Mouse (Mus musculus) limb, embryonic 15.5 days (tissue): ENCODE data around the gene Krt42. TPM values are rescaled to one million over a fixed set of nuclear protein-coding genes. Genes with fewer than 3 reads are reported as not detected.

ENCODE experiments used
- ATAC-seq: fragments of 200-750 bp; cut with Nextera tagmentation; 2 replicates; pipeline ENCODE4 v1.8.0; 2017; ENCODE audit warnings: low read depth, moderate TSS enrichment; ENCODE audit not compliant: insufficient number of reproducible peaks, low FRiP score, low TSS enrichment
- H3K27ac ChIP-seq: fragments of 300-500 bp; sonication (generic); 2 replicates; pipeline ENCODE4 v1.5.1; 2015; ENCODE audit warnings: moderate library complexity, mild to moderate bottlenecking, inconsistent platforms
- H3K27me3 ChIP-seq: fragments of 300-500 bp; sonication (generic); 2 replicates; pipeline ENCODE4 v1.6.1; 2015; ENCODE audit warnings: inconsistent platforms
- H3K36me3 ChIP-seq: fragments of 300-500 bp; sonication (generic); 2 replicates; pipeline ENCODE4 v1.6.1; 2015; ENCODE audit warnings: inconsistent platforms
- H3K4me1 ChIP-seq: fragments of 300-500 bp; sonication (generic); 2 replicates; pipeline ENCODE4 v1.6.1; 2015; ENCODE audit warnings: inconsistent platforms
- H3K4me2 ChIP-seq: fragments of 300-500 bp; sonication (generic); 2 replicates; pipeline ENCODE4 v1.6.1; 2015; ENCODE audit warnings: mild to moderate bottlenecking, inconsistent platforms
- H3K4me3 ChIP-seq: fragments of 300-500 bp; sonication (generic); 2 replicates; pipeline ENCODE4 v1.5.1; 2015; ENCODE audit warnings: mild to moderate bottlenecking, inconsistent platforms
- H3K9ac ChIP-seq: fragments of 300-500 bp; sonication (generic); 2 replicates; pipeline ENCODE4 v1.6.1; 2015; ENCODE audit warnings: inconsistent platforms
- H3K9me3 ChIP-seq: fragments of 300-500 bp; sonication (generic); 2 replicates; pipeline ENCODE4 v1.6.1; 2016; ENCODE audit warnings: inconsistent platforms
- WGBS: fragments of 180-500 bp; shearing (Covaris S2); methylation state at CpG from one replicate; pipeline ENCODE4 v1.1.7; 2015; 5-methylcytosine and 5-hydroxymethylcytosine counted together
- polyA plus RNA-seq: library from polyadenylated mRNA; unstranded; fragments of >200 nt; fragmentation: Nextera tagmentation; extraction: Ambion mirVana; gene quantifications from 2 replicates; pipeline ENCODE4 v1.2.1, GENCODE M21; 2015

Krt42 gene
- polyA plus RNA-seq, 1 experiment from 2014 or later = 0.15 TPM

DNA sequence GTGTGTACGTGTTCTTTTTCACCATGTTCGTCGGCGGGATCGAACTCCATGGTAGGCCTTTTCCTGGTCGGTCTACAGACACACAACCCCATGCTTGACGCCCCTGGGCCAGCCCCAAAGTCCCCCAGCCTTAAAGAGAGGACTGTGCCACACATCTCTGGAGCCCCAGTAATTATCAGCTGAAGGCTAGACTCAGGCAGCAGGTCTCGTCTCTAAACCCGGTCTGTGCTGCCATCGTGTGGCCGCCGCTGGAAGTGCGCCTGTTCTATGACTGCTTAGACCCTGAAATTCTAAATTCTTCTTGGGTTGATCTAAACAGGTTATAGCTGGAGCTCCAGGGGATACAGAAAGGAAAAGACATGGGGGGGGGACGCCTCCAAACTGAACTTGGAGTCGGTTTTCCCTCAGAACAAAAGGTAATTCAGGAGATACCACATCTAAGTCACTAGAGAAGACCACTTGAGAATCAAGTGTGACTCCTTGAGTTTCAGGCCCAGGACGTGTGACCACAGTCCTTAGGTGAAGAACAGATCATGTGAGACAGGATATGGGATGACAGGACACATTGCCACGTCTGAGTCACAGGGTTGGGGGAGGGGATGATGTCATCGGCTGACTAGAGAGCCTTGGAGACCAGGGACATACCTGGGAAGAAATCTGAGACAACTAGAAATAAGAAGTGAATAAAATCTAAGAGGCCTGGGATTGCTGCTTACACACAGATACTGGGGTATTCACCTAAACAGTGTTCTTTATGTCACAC lies 28.8 kb upstream of the Krt42 start:
- H3K4me3 ChIP-seq = peak overlapping the region; percentile 22
- H3K9ac ChIP-seq = no peak overlapping the region
- peak overlapping the region; percentile 1; the same call in 1 of the 2 replicates for H3K27ac ChIP-seq
- peaks cover 9% of the 10 kb centered on the region for H3K4me1 ChIP-seq
- WGBS = 18% methylated on average over 18 of the region's 18 CpGs
- H3K36me3 ChIP-seq = no peaks in the 10 kb centered on the region
- peak overlapping the region; percentile 26; the same call in 1 of the 2 replicates for H3K4me2 ChIP-seq
- no peak for ATAC-seq
- H3K9me3 ChIP-seq = no peaks in the 10 kb centered on the region
- no peaks in the 10 kb centered on the region for H3K27me3 ChIP-seq

DNA sequence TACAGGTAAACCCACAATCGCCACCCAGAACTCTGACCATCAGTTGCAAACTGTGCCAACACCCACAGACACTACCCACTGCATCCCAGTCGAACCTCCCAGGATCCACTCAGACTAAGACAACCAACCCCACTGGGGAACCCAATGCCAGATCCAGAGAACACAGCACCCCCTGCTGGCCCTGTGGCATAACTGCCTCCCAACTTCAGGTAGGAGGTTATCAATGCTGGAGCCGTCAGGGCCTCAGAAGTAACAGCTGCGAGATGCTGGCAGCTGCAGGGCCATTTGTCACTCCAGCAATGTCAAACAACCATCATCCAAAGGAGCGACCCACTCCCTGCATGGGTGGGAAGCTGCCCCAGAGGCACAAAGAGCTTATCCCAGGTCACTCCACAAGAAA lies 28.1 kb upstream of the Krt42 start:
- Histone ChIP-seq H3K4me3 (peak overlapping the region; percentile 22; the same call in 1 of the 2 replicates), H3K9ac (no peak overlapping the region), H3K27me3 (no peaks in the 10 kb centered on the region), H3K4me1 (peaks cover 9% of the 10 kb centered on the region), H3K27ac (no peak overlapping the region), H3K9me3 (no peaks in the 10 kb centered on the region), H3K4me2 (peak overlapping the region; percentile 26; the same call in 1 of the 2 replicates), H3K36me3 (no peaks in the 10 kb centered on the region)
- no peak for ATAC-seq
- 27% methylated on average over 5 of the region's 5 CpGs for whole genome bisulfite sequencing

DNA sequence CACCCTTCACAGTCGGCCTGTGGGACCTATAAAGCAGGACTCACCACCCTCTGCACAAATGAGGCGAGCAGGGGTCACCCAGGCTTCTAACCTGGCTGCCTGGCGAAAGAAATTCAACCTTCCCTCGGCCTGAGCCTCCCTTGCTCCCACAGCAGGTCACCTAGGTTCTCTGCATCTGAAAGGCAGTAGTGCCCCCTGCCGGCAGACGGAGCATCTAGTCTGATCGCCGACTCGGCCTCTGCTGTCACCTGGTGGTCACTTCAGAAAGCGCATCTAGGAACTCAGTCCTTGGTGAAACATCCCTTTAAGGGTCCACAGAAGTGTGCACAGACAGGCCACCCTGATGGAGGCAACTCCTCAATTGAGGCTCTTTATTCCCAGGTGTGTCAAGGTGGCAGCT lies 25.6 kb upstream of the Krt42 start:
- H3K4me3 ChIP-seq = no peak overlapping the region
- no peaks in the 10 kb centered on the region for H3K27me3 ChIP-seq
- 7% methylated on average over 10 of the region's 10 CpGs for WGBS
- no peaks in the 10 kb centered on the region for H3K9me3 ChIP-seq
- H3K4me2 ChIP-seq = no peak overlapping the region
- no peaks in the 10 kb centered on the region for H3K36me3 ChIP-seq
- ATAC-seq = no peak
- H3K4me1 ChIP-seq = peaks cover 19% of the 10 kb centered on the region
- no peak overlapping the region for H3K9ac ChIP-seq
- no peak overlapping the region for H3K27ac ChIP-seq

DNA sequence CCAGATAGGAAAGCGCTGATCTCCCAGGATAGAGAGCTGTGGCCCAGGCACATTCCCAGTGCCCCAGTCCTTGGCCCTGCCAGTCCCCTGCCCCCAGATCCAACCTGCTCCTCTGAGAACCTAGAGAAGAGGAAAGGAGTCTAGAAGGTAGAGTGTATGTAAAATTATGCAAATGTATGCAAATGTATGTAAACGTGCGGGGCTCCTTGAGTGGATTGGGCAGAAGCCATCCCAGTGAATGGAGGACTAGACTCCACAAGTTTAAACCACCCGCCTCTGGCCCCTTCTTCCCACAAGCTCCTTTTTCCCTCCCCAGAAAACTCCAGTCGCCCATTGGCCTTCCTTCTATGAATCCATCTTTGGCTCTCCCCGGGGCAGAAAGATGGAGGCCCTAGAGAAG lies 23.2 kb upstream of the Krt42 start:
- H3K4me3 ChIP-seq = no peak overlapping the region
- H3K36me3 ChIP-seq = no peaks in the 10 kb centered on the region
- no peaks in the 10 kb centered on the region for H3K9me3 ChIP-seq
- WGBS = 62% methylated on average over 6 of the region's 6 CpGs
- H3K27me3 ChIP-seq = no peaks in the 10 kb centered on the region
- H3K9ac ChIP-seq = no peak overlapping the region
- ATAC-seq = no peak
- peaks cover 27% of the 10 kb centered on the region for H3K4me1 ChIP-seq
- 0 out of 2 replicates have a peak overlapping the region, but pooled peaks have one; percentile 40 for H3K27ac ChIP-seq
- H3K4me2 ChIP-seq = no peak overlapping the region

DNA sequence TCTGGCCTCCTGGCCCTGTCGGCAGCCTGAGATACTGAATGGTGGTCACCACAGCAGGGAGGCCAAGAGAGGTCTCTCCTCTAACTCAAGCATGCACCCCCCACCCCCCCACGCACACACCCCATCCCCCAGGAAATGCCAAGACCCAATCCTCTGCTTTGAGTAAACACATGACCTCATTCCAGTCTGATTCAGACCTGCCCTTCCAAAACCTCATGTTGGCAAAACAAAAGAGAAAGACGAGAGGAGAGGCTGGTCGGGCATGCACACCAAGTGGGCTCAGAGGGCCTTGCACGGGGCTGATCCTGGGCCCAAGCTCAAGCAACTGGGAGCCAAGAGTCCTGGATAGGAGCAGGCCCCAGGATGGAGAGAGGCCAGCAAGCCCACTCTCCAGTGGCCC lies 20.6 kb upstream of the Krt42 start:
- Histone ChIP-seq H3K36me3 (no peaks in the 10 kb centered on the region), H3K4me1 (peaks cover 38% of the 10 kb centered on the region), H3K27me3 (no peaks in the 10 kb centered on the region), H3K9me3 (no peaks in the 10 kb centered on the region), H3K27ac (peak overlapping the region; percentile 72), H3K4me2 (no peak overlapping the region), H3K9ac (no peak overlapping the region), H3K4me3 (no peak overlapping the region)
- WGBS = 46% methylated on average over 5 of the region's 5 CpGs
- ATAC-seq = no peak

DNA sequence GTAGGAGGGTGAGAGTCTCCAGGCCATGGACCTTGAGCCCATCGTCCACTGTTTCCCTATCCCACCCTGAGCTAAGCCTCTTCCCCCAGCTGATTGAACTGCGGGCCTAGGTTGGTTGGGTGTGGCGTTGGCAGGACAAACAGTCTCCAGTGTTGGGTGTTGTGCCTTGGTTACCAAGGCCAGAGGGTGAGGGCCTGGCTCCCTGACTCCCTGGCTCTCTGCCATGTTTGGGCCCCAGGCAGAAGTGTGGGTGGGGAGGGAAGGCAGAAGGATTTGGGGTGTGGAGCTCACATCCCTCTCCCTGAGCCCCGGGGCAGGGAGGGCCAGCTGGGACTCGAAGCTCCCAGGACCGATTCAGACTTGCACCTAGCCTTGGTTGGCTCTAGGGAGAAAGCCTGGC lies 19.3 kb upstream of the Krt42 start:
- Histone ChIP-seq H3K36me3 (no peaks in the 10 kb centered on the region), H3K27ac (peak overlapping the region; percentile 79), H3K4me1 (peaks cover 34% of the 10 kb centered on the region), H3K9ac (no peak overlapping the region), H3K4me3 (no peak overlapping the region), H3K27me3 (no peaks in the 10 kb centered on the region), H3K9me3 (no peaks in the 10 kb centered on the region), H3K4me2 (no peak overlapping the region)
- ATAC-seq = peak; percentile 22; the same call in 1 of the 2 replicates
- WGBS = 56% methylated on average over 6 of the region's 6 CpGs

DNA sequence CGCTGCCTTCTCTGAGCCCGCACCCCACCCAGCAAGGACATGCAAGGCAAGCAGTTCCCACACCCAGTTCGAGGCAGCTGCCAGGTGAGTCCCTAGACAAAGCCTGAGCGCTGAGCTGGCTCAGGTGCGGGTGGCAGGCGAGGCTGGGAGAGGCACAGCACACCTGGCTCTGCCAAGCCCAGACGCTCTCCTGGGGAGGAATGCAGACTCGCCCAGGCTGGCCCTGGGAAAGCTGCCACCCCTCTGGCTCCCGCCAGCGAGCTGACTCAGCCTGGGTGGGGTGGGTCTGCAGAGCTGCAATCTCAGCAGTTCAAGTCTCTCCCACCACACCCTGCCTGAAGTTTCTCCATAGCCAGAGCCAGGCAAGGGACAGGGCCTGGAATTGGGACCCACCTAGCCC lies 17.4 kb upstream of the Krt42 start:
- no peaks in the 10 kb centered on the region for H3K27me3 ChIP-seq
- H3K4me3 ChIP-seq = no peak overlapping the region
- WGBS = 27% methylated on average over 10 of the region's 10 CpGs
- H3K9me3 ChIP-seq = no peaks in the 10 kb centered on the region
- H3K4me1 ChIP-seq = peaks cover 41% of the 10 kb centered on the region
- H3K27ac ChIP-seq = peak overlapping the region; percentile 86
- no peak overlapping the region for H3K4me2 ChIP-seq
- ATAC-seq = peak; percentile 46
- H3K36me3 ChIP-seq = no peaks in the 10 kb centered on the region
- H3K9ac ChIP-seq = 0 out of 2 replicates have a peak overlapping the region, but pooled peaks have one; percentile 1

DNA sequence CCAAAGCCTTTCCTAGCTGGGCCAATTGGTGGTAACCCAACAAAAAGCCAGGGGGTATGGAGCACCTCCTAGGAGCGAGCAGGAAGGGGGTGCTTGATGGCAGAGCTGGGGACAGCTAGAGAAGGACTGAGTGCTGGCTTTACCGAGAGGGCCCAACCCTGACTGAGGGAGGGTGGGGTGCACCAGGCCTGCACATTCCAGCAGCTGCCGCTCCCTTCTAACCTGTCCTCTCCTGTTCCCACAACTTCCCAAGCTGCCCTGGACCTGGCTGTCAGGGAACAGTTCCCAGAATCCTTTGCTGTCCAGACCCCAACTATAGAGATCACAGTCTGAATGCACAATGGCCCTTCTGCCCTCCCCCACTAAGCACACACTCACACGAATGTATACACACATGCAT lies 15.3 kb upstream of the Krt42 start:
- no peaks in the 10 kb centered on the region for H3K27me3 ChIP-seq
- H3K4me1 ChIP-seq = peaks cover 31% of the 10 kb centered on the region
- no peak overlapping the region for H3K4me2 ChIP-seq
- H3K9ac ChIP-seq = no peak overlapping the region
- H3K36me3 ChIP-seq = no peaks in the 10 kb centered on the region
- H3K4me3 ChIP-seq = no peak overlapping the region
- H3K9me3 ChIP-seq = no peaks in the 10 kb centered on the region
- H3K27ac ChIP-seq = peak overlapping the region; percentile 58
- no peak for ATAC-seq
- 61% methylated on average over 4 of the region's 4 CpGs for WGBS

DNA sequence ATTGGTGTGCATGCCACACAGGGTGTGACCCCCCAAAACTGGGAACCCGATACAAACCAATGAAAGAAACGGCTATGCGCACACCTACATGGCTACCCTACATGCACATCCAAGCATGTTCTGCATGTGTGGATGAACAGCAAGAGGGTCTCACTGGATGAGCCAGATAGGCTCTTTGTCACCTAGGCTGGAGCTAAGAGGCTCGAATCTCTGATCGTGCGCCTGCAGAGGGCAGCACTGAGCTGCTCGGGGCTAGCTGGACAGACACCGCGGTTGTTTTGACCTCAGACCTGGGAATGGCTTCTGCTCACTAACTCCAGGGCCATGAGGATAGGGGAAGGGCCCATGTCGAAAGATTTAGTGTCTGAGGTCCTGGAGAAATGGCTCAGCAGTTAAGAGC lies 12.9 kb upstream of the Krt42 start:
- no peak for ATAC-seq
- no peaks in the 10 kb centered on the region for H3K36me3 ChIP-seq
- 23% methylated on average over 10 of the region's 10 CpGs for WGBS
- H3K27me3 ChIP-seq = no peaks in the 10 kb centered on the region
- H3K27ac ChIP-seq = no peak overlapping the region
- H3K4me3 ChIP-seq = no peak overlapping the region
- H3K9ac ChIP-seq = no peak overlapping the region
- H3K9me3 ChIP-seq = no peaks in the 10 kb centered on the region
- H3K4me1 ChIP-seq = peaks cover 19% of the 10 kb centered on the region
- no peak overlapping the region for H3K4me2 ChIP-seq

DNA sequence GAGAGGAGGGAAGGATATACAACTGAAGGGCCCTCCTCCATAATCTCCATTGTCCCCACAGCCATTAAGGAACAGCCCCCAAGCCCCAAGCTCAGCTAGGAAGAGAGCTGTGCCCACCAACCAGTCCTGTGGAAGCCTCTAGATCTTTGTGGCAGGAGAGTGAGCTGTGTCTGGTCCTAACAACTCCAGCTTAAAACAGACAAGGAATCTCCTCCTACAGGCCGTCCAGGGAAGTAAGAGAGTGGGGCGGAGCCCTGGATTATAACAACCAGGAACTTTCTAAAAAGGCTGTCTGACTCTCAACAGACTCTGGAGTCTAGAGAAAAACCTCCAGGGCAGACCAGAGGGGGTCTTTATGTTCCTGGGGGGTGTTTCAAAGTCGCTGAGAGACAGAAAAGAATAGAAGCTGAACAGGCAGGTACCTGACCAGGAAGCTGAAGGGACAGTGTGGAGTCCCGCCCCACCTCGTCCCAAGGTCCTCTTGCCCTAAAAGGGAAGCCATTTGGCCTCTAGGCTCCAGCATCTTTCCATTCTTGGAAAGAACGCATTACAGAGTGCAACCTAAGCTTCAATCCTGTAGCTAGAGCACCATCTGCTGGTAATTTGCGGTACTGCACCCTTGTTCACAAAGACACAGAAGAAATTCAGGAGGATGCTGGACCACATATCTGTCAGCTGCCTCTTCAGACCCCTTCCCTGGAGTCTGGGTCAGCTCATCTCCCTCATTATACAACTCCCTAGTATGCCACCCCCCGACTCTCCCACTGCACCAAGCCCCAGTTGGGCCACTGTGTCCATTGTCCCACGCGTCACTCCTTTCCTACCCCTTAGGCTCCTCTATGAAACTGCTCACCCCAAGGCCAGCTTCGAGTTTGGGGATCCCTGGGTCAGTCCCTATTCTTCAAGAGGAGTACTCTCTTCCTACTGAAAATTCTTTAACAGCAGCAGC lies 12.2 kb upstream of the Krt42 start:
- ATAC-seq = peak; percentile 7; the same call in 1 of the 2 replicates
- WGBS = 18% methylated on average over 11 of the region's 11 CpGs
- Histone ChIP-seq H3K9me3 (no peaks in the 10 kb centered on the region), H3K4me2 (no peak overlapping the region), H3K27ac (no peak overlapping the region; the same call in 1 of the 2 replicates), H3K9ac (no peak overlapping the region), H3K27me3 (no peaks in the 10 kb centered on the region), H3K4me1 (peaks cover 13% of the 10 kb centered on the region), H3K36me3 (no peaks in the 10 kb centered on the region), H3K4me3 (no peak overlapping the region)

DNA sequence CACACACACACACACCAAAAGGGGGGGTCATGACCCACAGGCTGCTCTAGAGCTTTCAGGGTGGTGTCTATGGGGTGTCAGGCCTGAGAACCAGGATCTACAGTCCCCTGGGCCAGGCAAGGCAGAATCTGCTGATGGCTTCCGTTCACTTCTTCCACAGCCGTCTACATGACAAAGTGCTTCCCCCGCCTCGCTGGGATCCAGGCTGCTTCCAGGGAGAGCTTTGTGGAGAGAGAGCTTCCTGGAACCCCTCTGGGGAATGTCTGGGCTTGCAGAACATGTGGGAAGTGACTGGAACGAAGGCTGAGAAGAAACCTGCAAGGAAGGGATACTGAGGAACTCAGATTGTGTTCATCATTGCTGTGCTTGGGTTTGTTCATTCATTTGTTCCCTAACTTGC lies 9.1 kb upstream of the Krt42 start:
- Histone ChIP-seq H3K9ac (no peak overlapping the region), H3K4me2 (no peak overlapping the region), H3K27me3 (no peaks in the 10 kb centered on the region), H3K27ac (no peak overlapping the region), H3K4me3 (no peak overlapping the region), H3K36me3 (no peaks in the 10 kb centered on the region), H3K9me3 (no peaks in the 10 kb centered on the region), H3K4me1 (peaks cover 11% of the 10 kb centered on the region; the same call in 1 of the 2 replicates)
- ATAC-seq = no peak
- WGBS = 47% methylated on average over 5 of the region's 5 CpGs
